Mouse (Mus musculus): ENCODE data around the gene Xpr1. TPM values are rescaled to one million over a fixed set of nuclear protein-coding genes. Genes with fewer than 3 reads are reported as not detected.

Xpr1 gene
- 27.5 and 30.4 TPM in 2 replicates for total RNA-seq (2017)

DNA sequence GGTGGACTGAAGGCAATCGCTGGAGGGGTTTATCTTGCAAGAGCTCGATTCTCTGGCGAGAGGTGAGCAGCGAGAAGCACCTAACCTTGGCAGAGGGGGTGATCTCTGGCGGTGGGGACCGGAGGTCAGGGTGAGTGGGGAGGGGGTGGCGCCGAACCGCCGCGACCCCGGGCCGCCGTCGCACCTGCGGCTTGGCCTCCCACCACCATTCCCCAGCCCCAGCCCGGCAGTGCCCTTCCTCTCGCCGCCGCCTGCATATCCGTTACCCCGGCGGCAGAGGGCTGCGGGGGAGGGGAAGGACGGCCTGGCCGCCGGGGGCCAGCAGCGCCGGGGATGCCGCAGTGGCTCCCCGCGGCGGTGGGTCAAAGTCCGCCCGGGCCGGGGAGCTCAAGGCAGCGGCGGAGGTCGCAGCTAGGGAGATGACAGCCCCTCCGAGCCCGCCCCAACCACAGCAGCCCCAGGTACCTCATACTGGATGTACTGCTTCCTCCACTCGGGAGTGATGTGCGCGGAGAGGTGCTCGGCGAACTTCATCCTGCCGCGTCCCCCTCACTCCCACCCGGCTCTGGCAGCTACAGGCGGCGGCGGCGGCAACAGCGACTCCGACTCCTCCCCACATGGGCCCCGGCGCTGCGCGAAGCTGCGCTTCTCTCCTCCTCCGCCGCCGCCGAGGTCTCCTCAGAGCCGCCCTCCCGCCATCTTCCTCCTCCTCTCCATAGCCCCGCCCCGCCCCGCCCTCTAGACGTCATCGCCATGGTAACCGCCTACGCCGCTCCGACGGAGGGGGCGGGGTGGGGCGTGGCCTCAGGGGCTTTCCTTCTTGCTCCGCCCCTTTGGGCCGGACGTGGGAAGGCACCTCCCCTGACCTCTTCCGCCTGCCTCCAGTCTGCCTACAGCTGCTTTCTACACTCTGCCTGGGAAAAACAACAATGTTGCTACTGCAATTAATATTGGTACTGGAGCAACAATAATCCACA is at the start of gene Xpr1:
Xpr1 (minus strand) TSS at position 715 of the 977 bp plus-strand sequence.
- peak; percentile 92 to 93 for ATAC-seq (replicated peaks in 1 of 2; ENCODE audit: insufficient read depth in 1 of 2, low FRiP score in 2 of 2, low TSS enrichment in 1 of 2, low read depth in 1 of 2, poor library complexity in 2 of 2, severe bottlenecking in 2 of 2)

DNA sequence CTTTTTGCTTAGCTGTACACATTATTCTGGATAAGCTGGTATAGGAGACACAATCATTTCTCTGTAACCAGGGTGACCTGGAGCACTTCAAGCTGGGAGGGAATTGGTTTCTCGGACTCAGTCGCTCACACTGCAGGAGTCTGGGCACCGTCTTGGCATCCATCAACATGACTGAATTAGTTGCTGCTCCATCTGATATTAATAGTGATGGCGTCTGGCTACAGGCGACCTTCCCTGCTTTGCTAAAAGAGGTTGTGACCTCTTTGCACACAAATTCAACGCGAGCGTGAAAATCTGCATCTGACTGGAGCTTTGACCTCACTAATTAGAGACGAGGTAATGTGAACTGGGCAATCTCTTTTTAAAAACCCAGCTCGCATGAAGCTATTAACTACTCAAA is 46.2 kb upstream of the Xpr1 start:
- no peak for ATAC-seq (replicated peaks in 1 of 2; ENCODE audit: insufficient read depth in 1 of 2, low FRiP score in 2 of 2, low TSS enrichment in 1 of 2, low read depth in 1 of 2, poor library complexity in 2 of 2, severe bottlenecking in 2 of 2)

DNA sequence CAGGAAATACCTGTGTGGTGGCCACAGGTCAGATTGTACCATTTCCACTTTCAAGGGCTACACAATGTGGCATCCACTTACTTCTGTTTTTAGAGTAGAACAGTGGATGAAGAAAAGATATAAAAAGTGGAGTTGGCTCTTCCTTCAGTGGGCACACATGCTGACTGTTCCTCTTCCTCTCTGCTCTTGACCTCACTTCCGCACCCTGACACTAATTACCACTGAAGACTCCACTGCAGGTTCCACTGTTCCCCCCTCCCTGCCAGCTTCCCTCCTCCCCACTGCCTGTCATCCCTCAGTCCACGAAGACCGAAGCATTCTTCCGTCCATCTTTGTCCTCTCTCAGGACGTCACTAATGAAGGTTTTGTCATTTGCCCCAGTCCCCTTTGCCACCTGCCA is 45.4 kb upstream of the Xpr1 start:
- ATAC-seq (replicated peaks in 1 of 2; ENCODE audit: insufficient read depth in 1 of 2, low FRiP score in 2 of 2, low TSS enrichment in 1 of 2, low read depth in 1 of 2, poor library complexity in 2 of 2, severe bottlenecking in 2 of 2): peak; percentile 32 to 59; a peak in 3 of 4 replicates

DNA sequence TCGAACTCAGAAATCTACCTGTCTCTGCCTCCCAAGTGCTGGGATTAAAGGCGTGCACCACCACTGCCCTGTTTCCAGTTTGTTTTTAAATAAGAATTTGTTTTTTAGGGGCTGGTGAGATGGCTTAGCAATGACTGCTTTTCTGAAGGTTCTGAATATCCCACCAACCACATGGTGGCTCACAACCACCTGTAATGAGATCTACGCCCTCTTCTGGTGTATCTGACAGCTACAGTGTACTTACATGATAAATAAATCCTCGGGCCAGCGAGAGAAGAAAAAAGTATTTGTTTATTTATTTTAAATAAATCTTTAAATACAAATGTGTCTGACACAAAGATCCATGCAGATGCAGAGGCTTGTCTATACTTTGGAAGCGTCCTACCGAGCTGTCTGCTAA is 40.3 kb upstream of the Xpr1 start:
- ATAC-seq (replicated peaks in 1 of 2; ENCODE audit: insufficient read depth in 1 of 2, low FRiP score in 2 of 2, low TSS enrichment in 1 of 2, low read depth in 1 of 2, poor library complexity in 2 of 2, severe bottlenecking in 2 of 2): no peak

DNA sequence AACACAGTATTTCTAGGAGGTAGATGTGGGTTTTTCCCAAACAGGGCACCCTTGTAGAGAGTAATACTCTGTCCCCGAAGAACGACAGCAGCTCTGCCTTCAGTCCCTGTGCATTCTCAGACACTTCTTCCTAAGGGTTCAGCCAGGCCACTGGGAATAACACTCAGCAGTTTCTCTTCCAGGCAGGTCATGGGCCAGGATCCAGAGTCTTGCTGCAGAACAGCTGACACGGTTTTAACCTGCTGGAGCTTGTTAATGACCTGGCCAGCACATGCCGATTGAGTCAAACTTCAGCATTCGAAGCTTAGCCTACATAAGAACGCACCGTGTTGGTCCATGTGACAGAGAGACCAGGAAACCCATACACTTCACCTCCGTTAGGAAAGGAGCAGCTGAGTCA is 36.0 kb upstream of the Xpr1 start:
- no peak for ATAC-seq (replicated peaks in 1 of 2; ENCODE audit: insufficient read depth in 1 of 2, low FRiP score in 2 of 2, low TSS enrichment in 1 of 2, low read depth in 1 of 2, poor library complexity in 2 of 2, severe bottlenecking in 2 of 2)

DNA sequence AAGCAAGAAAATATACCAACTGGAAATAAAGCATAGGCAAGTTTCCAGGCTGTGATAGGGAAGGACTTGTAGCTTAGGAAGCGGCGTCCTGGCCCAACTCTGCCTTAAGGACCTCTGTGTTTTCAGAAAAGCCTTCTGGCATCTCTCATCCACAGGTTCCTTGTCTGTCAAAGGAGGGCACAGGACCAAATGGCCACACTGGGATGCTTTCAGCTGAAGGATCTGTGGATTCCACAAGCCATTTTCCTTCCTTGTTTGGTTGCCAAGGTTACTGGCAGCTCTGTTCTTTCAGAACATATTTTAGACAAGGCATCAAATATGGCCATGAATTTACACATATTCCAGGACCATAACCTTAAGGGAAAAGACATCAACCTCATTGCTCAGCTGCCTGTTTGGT is 31.7 kb upstream of the Xpr1 start:
- no peak for ATAC-seq (replicated peaks in 1 of 2; ENCODE audit: insufficient read depth in 1 of 2, low FRiP score in 2 of 2, low TSS enrichment in 1 of 2, low read depth in 1 of 2, poor library complexity in 2 of 2, severe bottlenecking in 2 of 2)

DNA sequence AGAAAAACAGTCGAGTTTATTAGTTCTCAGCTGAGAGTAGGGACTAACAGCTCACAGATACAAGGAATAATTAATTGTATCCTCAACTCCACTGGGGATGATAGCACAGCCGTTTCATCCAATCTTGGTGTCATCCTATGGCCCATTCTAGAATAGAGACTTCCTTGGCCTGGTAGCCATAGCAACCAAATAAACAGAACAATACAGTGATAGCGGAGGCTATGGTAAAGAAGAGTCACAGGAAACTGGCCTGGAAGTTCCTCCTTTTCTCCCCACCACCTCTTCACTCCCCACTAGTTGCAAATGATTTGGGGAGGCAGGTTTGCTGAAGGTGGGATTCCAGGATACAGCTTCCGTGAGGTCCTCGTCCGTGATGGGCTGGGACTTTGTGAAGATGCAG is 30.1 kb upstream of the Xpr1 start:
- no peak; a peak in 1 of 4 replicates for ATAC-seq (replicated peaks in 1 of 2; ENCODE audit: insufficient read depth in 1 of 2, low FRiP score in 2 of 2, low TSS enrichment in 1 of 2, low read depth in 1 of 2, poor library complexity in 2 of 2, severe bottlenecking in 2 of 2)

DNA sequence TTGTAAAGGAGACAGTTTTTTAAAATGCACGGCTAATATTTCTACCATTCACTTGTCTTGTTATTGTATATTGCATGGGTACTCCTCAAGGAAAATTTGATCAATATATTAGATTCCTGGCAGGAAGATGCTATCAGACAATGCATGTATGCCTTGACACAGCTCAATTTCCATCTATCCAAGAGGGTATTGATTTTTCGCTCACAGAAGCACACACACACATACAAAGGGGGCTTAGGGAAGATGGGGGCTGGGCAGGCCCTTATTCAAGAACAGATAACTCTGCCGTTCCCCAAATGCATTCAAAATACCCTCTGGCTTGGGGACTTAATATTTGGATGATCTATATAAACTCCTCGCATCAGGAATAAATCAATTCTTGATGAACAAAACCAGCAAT is 25.9 kb upstream of the Xpr1 start:
- ATAC-seq (replicated peaks in 1 of 2; ENCODE audit: insufficient read depth in 1 of 2, low FRiP score in 2 of 2, low TSS enrichment in 1 of 2, low read depth in 1 of 2, poor library complexity in 2 of 2, severe bottlenecking in 2 of 2): no peak

DNA sequence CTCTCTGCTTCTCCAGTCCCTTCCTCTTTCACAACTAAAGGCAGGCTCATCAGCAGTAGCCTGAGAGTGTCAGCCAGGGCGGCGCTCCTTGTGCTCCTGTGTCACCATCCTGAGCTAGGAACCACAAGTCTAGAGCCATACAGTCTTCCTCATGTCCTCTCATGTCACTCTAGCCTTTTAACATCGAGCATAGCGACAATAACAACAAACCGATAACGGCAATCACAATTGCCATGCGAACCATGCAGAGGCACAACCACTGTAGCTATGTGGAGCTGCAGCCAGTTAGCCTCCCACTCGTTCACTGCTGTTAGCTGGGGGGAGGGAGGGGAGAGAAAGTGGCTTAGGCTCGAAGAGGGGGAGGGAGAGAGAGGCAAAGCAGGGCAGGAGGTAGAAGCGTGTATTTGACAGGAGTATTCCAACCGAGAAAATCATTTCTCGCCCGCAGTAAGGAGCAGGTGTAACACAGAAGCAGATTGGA is 25.3 kb upstream of the Xpr1 start:
- ATAC-seq (replicated peaks in 1 of 2; ENCODE audit: insufficient read depth in 1 of 2, low FRiP score in 2 of 2, low TSS enrichment in 1 of 2, low read depth in 1 of 2, poor library complexity in 2 of 2, severe bottlenecking in 2 of 2): no peak

DNA sequence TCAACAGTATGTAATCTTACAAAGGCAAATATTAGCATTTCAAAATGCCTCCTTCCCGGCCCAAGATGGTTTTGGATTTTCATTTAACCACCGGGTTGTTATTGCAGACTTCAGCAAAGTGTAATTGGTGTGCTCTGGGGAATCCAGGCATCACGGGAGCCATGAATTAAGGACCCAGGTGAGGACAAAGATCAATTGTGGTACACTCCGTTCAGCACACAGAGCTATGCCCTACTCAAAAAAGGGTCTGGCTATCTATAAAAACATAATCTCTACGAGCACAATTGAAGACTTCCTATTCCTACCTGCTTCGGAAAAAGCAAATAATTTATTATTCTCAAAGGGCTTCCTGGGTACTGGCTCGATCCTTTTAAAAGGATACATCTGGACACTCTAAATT is 22.3 kb upstream of the Xpr1 start:
- ATAC-seq (replicated peaks in 1 of 2; ENCODE audit: insufficient read depth in 1 of 2, low FRiP score in 2 of 2, low TSS enrichment in 1 of 2, low read depth in 1 of 2, poor library complexity in 2 of 2, severe bottlenecking in 2 of 2): no peak

DNA sequence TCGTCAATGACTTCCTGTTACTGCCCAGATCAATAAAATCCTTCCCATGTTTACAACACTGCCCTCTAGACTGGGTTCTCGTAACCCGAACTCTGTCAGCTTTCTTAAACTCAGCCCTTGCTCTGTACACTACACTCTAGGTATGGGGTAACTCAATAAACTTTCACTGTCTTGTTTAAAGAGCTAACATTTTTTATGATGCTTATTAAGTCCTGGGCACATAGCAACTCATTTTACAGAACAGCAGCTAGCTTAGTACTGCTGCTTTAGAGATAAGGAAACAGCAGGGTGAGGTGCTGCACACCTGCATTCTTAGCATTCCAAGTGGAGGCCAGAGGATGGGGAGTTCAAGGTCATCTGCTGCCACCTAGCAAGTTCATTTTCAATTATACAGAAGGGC is 21.3 kb upstream of the Xpr1 start:
- ATAC-seq (replicated peaks in 1 of 2; ENCODE audit: insufficient read depth in 1 of 2, low FRiP score in 2 of 2, low TSS enrichment in 1 of 2, low read depth in 1 of 2, poor library complexity in 2 of 2, severe bottlenecking in 2 of 2): no peak

DNA sequence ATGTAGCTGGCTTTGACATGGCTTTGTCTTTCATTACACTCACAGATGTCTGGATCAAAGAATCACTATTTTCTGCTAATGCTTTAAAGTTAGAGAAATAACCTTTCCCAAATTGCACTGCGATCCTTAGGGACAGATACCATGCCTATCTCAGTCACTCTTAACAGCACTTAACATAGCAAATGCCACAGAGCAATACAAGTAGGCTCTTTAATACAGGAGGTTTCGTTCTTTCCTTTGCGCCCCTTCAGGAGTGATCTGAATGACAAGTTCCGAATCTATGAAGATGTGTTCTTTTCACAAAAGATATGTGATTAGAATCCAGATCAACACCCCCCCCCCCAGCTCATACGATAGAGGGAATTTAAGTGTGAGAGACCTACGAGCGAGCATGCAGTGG is 12.1 kb upstream of the Xpr1 start:
- ATAC-seq (replicated peaks in 1 of 2; ENCODE audit: insufficient read depth in 1 of 2, low FRiP score in 2 of 2, low TSS enrichment in 1 of 2, low read depth in 1 of 2, poor library complexity in 2 of 2, severe bottlenecking in 2 of 2): no peak

DNA sequence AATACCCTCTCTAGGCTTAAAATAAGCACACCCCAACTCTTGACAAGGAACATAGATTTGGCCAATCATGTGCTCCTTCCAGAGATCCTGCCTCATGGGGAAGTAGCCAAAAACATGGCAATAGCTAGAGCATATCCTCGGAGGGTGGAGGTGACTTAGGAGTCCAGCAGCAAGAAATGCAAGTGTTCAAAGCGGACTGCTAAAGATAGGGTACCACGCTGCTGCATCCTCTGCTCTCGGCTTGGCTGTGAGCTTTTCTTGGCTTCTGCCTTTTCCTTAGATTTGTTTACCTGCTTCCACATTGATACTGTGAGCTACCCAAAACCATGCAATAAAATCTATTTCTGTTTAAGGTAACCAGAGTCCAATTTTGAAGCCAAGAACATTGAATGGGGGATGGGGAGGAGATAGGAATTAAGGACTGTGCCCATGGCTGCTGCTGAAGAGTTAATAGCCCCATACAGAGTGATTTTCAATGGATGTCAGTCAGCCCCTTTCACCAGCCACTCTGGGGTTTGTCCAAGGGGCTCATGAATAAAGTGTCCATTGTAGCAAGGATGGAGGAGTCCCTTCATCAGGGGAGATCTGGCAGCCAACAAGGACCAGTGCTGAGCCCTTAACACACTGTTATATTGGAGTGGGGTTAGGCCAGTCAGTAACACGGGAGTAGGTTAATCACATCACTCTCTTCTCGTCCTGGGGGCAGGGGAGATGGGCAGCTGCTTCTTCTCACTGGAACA is 10.1 kb upstream of the Xpr1 start:
- ATAC-seq (replicated peaks in 1 of 2; ENCODE audit: insufficient read depth in 1 of 2, low FRiP score in 2 of 2, low TSS enrichment in 1 of 2, low read depth in 1 of 2, poor library complexity in 2 of 2, severe bottlenecking in 2 of 2): no peak

DNA sequence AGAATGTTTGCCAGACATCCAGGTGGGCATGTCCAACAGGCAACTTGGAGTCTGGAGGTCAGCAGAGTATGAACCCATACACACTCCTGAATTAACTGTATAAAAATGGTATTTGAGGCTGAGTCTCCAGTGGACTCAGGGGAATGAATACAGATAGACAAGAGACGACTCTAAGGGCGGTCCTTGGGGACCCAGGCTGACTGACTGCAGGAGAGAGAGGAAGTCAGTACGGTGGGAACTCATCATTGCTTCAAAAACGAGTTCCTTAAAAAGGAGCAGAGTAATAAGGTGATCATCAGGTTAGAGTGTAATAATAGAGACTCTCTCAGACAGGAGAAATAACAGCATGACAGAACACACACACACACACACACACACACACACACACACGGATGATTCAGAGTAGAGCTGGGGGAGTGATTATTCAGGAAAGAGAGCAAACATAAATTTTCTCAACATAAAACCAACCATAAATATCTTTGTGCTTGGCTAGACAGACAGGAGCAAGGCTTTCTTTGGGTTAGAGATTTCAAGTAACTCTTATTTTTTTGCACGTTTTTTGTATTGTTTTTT is 8.6 kb upstream of the Xpr1 start:
- peak in 1 of 2 experiments; percentile 59; a peak in 1 of 4 replicates for ATAC-seq (replicated peaks in 1 of 2; ENCODE audit: insufficient read depth in 1 of 2, low FRiP score in 2 of 2, low TSS enrichment in 1 of 2, low read depth in 1 of 2, poor library complexity in 2 of 2, severe bottlenecking in 2 of 2)

DNA sequence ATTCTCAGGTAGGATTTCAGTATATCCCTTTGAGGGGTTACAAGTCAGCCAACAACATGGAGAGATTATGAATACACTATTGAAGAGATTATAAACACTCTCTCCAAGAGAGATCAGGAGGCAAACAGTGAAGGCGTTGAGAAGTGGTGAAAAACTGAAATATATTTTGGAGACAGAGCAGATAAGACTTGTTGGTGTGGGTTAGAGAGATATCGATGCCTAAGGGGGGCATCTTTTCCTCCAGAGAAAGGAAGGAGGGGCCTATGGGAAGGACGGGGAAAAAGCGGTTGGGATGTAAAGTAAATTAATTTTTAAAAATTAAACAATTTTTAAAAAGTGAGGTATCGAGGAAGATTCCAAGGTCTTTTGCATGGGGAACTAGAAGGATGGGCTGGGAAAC is 8.1 kb upstream of the Xpr1 start:
- ATAC-seq (replicated peaks in 1 of 2; ENCODE audit: insufficient read depth in 1 of 2, low FRiP score in 2 of 2, low TSS enrichment in 1 of 2, low read depth in 1 of 2, poor library complexity in 2 of 2, severe bottlenecking in 2 of 2): no peak

DNA sequence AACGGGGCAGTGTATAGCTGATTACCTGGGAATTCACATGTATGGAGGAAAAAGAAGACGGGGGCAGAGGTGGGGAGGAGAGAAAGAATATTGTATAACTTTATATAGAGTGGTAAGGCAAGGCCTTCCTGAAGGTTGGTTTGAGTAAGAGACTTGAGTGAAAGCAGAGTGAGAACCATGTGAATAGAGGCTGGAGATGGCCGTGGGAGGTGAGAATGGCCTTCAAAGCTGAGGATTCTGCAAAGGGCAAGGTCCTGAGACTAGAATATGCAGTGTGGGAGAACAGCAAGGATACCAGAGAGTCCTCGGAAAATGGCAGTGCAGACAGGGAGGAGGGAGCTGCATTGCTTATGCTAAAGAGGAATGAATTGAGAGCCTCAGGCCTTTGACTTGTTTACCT is 6.6 kb upstream of the Xpr1 start:
- no peak for ATAC-seq (replicated peaks in 1 of 2; ENCODE audit: insufficient read depth in 1 of 2, low FRiP score in 2 of 2, low TSS enrichment in 1 of 2, low read depth in 1 of 2, poor library complexity in 2 of 2, severe bottlenecking in 2 of 2)

DNA sequence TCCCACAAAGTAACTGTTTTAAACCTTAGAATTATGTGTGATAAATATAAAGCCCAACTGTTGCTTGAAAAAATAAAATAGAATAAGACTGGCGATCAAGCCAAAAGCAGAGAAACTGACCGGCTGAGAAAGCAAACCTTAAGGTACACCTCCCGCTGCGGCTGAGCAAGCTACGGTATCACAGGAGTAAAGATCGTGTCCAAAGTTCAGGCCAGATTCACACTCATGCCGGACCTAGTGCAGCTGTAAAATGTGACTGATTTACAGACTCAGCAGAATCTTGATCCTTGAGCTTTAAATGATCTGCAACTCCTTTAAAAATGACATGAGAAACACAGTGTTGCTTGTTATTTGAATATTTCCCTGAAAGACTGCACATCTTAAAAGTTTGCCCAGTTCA is 4.8 kb upstream of the Xpr1 start:
- ATAC-seq (replicated peaks in 1 of 2; ENCODE audit: insufficient read depth in 1 of 2, low FRiP score in 2 of 2, low TSS enrichment in 1 of 2, low read depth in 1 of 2, poor library complexity in 2 of 2, severe bottlenecking in 2 of 2): no peak

DNA sequence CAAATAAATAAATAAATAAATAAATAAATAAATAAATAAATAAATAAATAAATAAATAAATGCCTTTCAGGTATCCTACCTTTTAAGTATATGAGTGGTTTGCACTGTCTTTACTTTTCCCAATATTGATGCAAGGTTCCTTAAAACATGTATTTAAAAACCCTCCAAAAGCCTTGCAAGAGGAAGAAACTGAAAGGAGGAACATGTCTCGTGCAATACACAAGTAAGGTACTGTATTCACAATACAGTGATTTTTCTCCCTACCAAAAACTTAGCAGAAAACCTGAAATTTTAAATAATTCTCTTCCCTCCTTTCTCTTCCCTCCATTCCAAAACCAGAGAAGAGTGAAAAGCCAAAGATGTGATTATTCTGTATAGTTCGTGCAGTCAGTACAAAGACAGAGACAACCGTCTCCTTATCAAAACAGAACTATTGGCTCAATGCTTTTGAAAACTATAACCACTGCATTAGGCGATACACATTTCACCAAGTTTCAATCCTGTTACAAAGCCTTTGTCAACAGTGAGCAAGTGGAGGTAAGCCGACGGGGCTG is 991 bp downstream of the Xpr1 start:
- no peak for ATAC-seq (replicated peaks in 1 of 2; ENCODE audit: insufficient read depth in 1 of 2, low FRiP score in 2 of 2, low TSS enrichment in 1 of 2, low read depth in 1 of 2, poor library complexity in 2 of 2, severe bottlenecking in 2 of 2)
